Mouse (Mus musculus) liver, postnatal 0 days (tissue): ENCODE measurements at regions not wholly inside any gene's neighbourhood (a gene's known extent, or its start where the extent isn't known, plus 50 kb on each side); places are given as distances from the start of the nearest gene placed in this dataset.

Source experiments
- CTCF ChIP-seq: sonication (generic); IDR thresholded peaks from 2 replicates; pipeline ENCODE4 v1.5.1; 2016; ENCODE audit warnings: antibody characterized with exemption, low read depth
- EP300 ChIP-seq: IDR thresholded peaks from 2 replicates; pipeline ENCODE4 v1.6.1; 2016; ENCODE audit warnings: antibody characterized with exemption, low read depth, mild to moderate bottlenecking

DNA sequence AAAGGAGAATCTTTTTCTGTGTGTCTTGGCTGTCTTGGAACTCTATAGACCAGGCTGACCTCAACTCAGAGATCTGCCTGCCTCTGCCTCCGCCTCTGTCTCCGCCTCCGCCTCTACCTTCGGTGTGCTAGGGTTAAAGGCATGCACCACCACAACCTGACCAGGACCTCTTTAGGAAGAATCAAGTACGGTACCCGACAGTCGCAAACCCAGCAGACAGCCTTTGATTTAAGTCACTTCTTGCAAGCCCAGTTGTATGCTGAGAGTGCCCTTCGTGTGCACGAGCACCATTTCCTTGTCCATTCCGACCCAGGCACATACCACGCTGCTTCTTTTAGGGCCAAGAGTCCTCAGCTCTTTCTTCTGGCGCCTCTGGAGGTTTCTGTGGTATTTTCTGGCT lies 105.0 kb upstream of the Six3 start:
- TF ChIP-seq CTCF = no peak
- TF ChIP-seq EP300 = no peak
